Mouse (Mus musculus): ENCODE measurements around the gene Gm21833.
"Not testable (repeated sequence)": the region's sequence is repeated elsewhere in the genome, so short reads cannot be mapped to it uniquely, and the experiment has no call there.

The Gm21833 gene

DNA sequence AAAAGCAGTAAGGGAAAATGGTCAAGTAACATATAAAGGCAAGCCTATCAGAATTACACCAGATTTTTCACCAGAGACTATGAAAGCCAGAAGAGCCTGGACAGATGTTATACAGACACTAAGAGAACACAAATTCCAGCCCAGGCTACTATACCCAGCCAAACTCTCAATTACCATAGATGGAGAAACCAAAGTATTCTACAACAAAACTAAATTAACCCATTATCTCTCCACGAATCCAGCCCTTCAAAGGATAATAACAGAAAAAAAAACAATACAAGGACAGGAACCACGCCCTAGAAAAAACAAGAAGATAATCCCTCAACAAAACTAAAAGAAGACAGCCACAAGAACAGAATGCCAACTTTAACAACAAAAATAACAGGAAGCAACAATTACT is at the start of gene Gm21833:
Gene Gm21833, plus strand, starts transcription at position 301 of the 400 bp plus-strand sequence.
- not testable (repeated sequence) for DNase-seq

DNA sequence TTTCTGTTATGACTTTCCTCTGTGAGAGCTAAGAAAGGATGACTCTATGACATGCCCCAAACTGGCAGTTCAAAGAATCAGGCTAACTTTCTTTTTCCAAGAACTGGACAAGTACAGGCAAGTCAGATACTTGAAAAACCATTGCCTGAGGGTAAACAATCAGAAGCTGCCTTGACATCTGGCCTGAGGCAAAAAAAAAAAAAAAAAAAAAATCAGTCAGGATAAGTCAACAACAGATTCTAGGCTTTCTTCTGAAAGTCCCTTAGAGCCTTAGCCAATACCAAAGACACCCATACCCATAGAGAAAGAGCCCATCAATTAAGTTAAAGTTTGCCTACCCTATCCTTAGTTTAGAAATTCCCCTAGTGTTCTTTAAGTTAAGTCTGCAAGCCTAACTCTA is 38.7 kb upstream of the Gm21833 start:
- no peak for DNase-seq

DNA sequence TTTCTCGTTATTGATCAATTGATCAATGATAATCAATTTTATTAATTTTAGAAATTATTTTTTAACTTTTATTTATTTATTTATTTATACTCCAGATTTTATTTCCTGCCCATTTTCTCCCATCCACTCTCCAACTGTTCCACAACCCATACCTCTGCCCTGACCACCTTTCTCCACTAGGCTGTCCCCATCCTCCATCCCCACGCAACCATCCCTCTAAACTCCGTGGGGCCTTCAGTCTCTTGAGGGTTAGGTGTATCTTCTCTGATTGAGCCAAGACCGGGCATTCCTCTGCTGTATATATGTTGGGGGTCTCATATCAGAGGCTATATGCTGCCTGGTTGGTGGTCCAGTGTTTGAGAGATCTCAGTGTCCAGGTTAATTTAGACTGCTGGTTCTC is 31.7 kb upstream of the Gm21833 start:
- no peak for DNase-seq

DNA sequence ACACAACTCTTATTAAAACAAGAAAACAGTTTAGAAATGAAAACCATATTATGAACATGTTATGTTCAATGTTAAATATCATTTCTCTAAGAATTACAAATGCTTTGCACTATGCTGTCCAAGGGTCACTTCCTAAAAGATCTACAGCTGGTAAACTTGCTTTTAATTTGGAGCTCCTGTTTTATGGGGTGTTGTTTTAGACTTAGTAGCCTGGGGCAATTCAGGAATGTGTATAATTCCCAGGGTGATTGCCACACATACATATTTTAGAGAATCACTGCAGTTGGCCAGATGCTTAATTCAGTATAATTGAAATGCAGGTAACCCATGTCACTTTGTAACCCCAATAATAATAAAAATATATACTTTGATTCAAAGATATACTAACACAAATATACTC is 12.9 kb upstream of the Gm21833 start:
- no peak for DNase-seq

DNA sequence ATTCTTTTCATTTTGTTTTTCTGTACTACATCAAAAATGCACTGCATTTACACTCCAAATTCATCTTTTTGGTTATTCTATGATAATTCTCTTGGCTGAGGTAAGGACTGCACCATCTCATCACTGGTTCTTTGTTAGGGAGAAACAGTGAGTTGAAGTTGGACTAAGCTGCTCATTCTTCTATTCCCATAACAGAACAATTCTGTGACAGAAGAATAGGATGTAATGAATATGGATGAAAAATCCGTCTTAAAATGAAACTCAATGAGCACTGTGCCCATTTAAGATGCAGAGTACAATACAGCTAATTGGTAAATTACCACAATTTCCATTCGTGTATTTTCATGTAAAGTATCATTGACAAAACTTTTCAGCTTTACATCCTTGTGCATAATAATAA is 11.6 kb upstream of the Gm21833 start:
- no peak for DNase-seq

DNA sequence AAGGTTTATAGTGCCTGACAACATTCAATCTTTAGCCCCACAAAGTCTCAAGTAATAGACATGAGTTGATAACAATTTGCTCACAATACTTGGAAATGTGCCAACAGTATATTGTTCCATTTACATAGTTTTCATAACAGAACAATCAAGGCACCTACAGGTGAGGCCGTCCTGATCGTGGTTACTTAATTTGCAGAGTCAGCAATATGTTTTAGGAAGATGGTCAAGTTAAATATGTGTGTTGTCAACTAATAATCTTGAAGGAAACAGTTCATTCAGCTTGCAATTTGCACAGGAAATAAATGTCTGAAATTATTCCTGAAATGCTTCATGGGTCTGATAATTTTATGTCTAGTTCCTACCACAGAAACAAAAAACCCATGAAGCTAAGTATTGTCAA is 27.6 kb downstream of the Gm21833 start:
- DNase-seq, result no peak

DNA sequence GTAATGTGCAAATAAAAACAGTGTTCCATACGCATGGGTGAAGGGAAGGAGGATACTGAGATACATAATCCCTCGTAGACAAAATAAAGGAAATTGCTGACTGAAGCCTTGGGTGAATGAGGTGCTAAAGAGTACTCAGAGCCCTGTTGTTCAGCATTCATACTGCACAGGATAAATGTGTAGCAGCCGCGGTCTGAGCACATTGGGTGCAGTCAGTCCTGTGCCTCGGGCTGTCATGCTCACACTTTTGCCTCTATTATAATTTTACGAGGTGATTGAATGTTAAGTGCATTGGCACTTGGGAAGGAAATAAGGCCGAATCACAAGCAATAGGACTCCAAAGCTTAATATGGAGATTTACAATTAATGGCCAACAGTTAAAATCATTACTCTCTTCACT is 36.4 kb downstream of the Gm21833 start:
- no peak for DNase-seq
